Mouse (Mus musculus) heart, postnatal 14 days (tissue): ENCODE results near the gene Adk. TPM values are rescaled to one million over a fixed set of nuclear protein-coding genes. Genes with fewer than 3 reads are reported as not detected.
A peak's percentile ranks its signal among the peaks of the same experiment; 100 is the strongest.

ENCODE experiments used
- DNase-seq, 2 experiments: peaks; one replicate each; pipeline ENCODE4 v3.0.0; 2021 to 2022
- intact Hi-C: fragments of 180-260 bp; cut with DNase I; formaldehyde crosslinking; loops from one replicate; pipeline ENCODE4 v1.15.1; 2025
- long read RNA-seq, 2 experiments: library from polyadenylated mRNA; stranded (forward); transcript quantifications; one replicate each; pipeline ENCODE4 v2.0.0; 2021
- total RNA-seq, 2 experiments: library from RNA; stranded (reverse); gene quantifications; 2 replicates each; pipeline ENCODE4 v1.2.3; 2021

Adk gene
- total RNA-seq = 100 to 1,000 TPM; 186 to 196 TPM
- long read RNA-seq, experiment 1, transcript Adk-207 (11 exons, 1,818 nt) = minor isoform, 116 of 308 reads
- long read RNA-seq, experiment 1, transcript Adk-201 (11 exons, 1,782 nt) = major isoform, 178 of 308 reads
- long read RNA-seq, experiment 1, partial matches to known transcripts = 1 of 308 reads
- long read RNA-seq, experiment 1, other reads (novel, unspliced or antisense) = 12 of 308 reads
- long read RNA-seq, experiment 2, transcript Adk-201 (11 exons, 1,782 nt) = major isoform, 126 of 228 reads
- long read RNA-seq, experiment 2, transcript Adk-202 (2 exons, 289 nt) = minor isoform, 5 of 228 reads
- long read RNA-seq, experiment 2, transcript Adk-207 (11 exons, 1,818 nt) = minor isoform, 84 of 228 reads
- long read RNA-seq, experiment 2, partial matches to known transcripts = 2 of 228 reads
- long read RNA-seq, experiment 2, other reads (novel, unspliced or antisense) = 11 of 228 reads

GRCm38 (mm10) chr14:21052112-21052780 is at the start of gene Adk, which contains the start of gene Ap3m1:
Gene Adk (plus strand): TSS chr14:21052574.
Gene Ap3m1 (minus strand): TSS chr14:21052508.
- peak; percentile 93 to 95 for DNase-seq
- intact Hi-C loops = loop anchor here (5.0 kb wide), 1 partner anchor 60 kb away; no protein-coding TSS in a partner anchor

- no peak for DNase-seq
- intact Hi-C loops = no loop called here
Observed at GRCm38 (mm10) chr14:21013800-21014334, 38.5 kb upstream of the Adk start.

DNA sequence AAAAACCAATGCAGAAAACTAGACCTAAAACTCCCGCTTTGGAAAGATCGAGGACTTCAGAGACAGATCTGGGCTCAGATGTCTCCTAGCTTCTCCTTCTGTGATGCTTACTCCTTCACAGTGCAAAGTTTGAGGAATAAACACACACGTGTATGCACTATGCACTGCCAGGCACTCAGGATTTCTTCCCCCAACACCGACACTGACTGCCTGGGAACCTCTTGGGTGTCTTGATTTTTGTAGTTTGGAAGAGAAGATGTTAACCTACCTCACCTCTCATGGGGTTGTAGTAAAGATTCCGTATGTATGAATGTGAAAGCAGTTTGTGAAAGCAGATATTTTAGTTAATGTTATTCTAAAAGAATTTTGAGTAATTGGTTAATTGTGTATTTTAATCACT is 34.5 kb upstream of the Adk start:
- no peak for DNase-seq
- intact Hi-C loops = no loop called here

GRCm38 (mm10) chr14:21018977-21019376 is 33.4 kb upstream of the Adk start:
- intact Hi-C loops = no loop called here
- peak in 1 of 2 experiments; percentile 19 for DNase-seq

GRCm38 (mm10) chr14:21020435-21020834 is 31.9 kb upstream of the Adk start:
- DNase-seq = no peak
- intact Hi-C loops = loop anchor here (5.0 kb wide), 1 partner anchor 218 kb away; no protein-coding TSS in a partner anchor

GRCm38 (mm10) chr14:21027542-21027941 is 24.8 kb upstream of the Adk start:
- intact Hi-C loops = no loop called here
- no peak for DNase-seq

- intact Hi-C loops = no loop called here
- no peak for DNase-seq
Observed at GRCm38 (mm10) chr14:21029025-21029659, 23.2 kb upstream of the Adk start.

DNA sequence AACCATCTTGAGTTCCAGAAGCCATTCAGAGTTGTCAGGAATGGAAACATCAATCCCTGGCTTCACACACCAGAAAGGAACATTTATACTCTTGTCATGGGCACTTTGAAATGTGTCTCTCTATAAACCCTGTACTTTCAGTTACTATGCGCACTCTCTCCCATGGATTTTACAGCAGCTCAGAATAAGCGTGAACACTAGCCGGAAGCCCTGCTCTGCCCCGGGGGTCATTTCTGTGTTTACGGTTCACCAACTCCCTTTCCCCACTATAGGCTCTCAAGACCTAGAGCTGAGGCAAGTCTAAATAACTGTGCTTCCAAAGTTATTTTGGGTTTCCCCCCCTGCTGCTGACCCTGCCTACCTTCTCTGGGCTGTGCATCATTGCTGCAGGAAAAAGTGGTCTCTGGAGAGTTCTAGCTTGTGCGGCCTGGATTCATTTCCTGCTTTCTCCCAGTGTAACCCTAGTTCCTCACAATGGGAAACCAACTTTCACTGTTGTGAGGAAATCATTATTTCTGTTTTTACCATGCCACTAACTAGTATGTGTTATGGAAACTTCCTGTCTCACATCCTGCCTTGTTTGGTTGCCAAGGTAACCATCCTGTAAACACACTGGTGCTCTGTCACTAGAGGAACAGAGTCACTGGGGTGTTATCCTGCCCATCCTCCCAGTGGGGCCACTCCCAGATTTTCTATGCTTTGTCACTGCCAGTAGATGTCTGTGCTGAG is 20.4 kb upstream of the Adk start:
- intact Hi-C loops = no loop called here
- DNase-seq = peak; percentile 55 to 58

DNA sequence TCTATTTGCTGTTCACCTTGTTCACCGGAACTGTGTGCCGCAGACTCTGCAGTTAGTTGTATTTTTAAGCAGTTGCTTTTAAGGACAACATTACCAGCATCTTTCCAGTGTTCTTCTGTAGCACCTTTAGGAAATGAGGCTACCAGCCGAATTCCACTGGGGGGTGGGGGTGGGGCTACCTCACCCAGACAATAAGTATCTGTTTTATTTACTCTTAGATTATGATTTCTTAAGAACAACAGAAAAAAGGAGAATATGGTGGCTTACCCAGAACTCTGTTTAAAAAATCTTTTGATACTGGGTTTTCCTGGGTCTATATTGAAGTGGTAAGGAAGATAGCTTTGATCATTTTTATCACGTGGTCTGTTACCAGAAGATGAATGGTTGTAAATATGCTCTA is 18.1 kb upstream of the Adk start:
- intact Hi-C loops = no loop called here
- no peak for DNase-seq

- DNase-seq = no peak
- intact Hi-C loops = no loop called here
Observed at GRCm38 (mm10) chr14:21034791-21035190, 17.6 kb upstream of the Adk start.

- no peak for DNase-seq
- intact Hi-C loops = no loop called here
Observed at GRCm38 (mm10) chr14:21039077-21039476, 13.3 kb upstream of the Adk start.

GRCm38 (mm10) chr14:21039623-21040022 is 12.8 kb upstream of the Adk start:
- no peak for DNase-seq
- intact Hi-C loops = no loop called here

- intact Hi-C loops = no loop called here
- DNase-seq = no peak
Observed at GRCm38 (mm10) chr14:21047840-21048239, 4.5 kb upstream of the Adk start.

DNA sequence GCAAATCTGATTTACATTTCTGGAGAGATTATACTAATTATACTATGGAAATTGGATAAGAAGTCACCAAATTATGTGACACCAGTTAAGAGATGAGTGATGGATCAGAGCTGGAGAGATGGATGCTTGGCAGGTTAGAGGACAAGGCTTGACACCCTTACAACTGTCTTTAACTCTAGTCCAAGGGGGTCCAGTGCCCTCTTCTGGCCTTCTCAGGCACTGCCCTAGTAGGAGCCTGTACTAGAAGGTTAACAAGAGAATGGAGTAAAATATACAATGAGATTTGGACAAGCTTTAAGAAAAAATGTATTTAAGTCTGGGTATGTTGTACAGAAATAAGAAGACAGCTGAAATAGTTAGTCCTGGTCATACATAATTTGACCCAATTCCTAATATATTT is 3.5 kb upstream of the Adk start:
- intact Hi-C loops = no loop called here
- peak; percentile 52 to 60 for DNase-seq

DNA sequence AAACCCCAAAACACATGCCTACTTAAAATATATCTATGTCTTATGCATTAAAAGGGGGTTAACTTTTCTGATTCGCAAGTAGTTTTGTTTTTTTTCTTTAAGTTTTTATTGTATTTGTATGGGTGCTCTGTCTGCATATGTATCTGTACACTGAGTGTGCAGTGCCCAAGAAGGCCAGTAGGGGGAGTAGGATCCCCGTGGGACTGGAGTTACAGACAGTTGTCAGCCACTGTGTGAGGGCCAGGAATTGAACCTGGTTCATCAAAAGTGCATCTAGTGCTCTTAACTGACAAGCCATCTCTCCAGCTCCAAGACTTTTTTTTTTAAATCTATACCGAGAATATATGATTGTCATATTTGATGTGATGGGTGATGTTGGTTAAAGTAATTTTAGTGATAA is 1.6 kb upstream of the Adk start:
- intact Hi-C loops = loop anchor here (5.0 kb wide), 1 partner anchor 62 kb away; no protein-coding TSS in a partner anchor
- peak in 1 of 2 experiments; percentile 46 for DNase-seq

DNA sequence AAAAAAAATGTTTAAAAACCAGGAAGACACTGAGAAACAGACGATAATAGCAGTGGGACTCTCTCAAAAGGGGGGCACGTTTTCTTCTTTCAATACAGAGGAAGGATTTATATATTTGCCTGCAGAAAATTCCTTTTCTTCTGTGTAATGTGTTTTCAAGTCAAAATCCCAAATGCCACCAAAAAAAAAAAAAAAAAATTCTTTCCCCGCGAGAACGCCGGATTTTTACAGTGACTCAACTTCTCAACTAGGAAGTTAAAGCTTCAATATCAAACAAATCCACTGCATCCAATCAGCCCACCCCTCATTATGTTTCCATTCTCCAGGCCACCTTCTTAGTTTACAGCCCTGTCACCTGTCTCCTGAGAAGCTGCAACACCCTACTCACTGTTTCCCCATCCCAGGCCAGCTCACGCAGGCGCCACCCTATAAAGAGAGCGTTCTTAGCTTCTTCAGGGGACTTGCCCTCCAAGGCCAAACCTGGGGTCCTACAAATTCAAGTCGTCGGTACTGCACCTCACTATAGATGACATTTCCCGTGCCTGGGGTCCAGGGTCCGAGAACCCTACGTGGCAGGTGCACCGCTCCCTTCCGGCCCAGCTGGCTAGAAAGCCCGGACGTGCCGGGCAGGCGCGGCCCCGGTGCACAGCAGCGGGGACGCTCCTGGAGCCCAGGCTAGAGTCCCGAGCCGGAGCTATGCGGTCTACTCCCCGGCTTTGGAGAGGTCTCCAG is 828 bp upstream of the Adk start:
- no peak for DNase-seq
- intact Hi-C loops = loop anchor here (5.0 kb wide), 1 partner anchor 61 kb away; no protein-coding TSS in a partner anchor

DNA sequence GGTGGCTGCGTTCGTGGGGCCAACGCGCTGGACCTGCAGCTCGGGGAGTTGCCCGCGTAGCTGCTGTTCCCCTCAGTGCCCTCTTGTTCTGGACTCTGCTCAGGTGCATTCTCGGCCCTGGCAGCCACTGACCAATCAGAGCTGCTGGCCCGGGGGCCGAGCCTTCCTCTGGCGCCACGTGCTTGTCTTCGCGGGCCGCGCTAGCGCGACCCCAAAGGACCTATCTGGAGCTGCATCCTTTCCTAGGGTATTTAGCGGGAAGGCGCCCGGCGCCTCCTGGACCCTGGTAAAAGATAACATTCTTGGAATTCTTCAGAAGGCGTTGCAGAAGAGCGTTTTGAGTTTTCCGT is 382 bp downstream of the Adk start:
- intact Hi-C loops = loop anchor here (5.0 kb wide), 1 partner anchor 60 kb away; no protein-coding TSS in a partner anchor
- DNase-seq = peak; percentile 80 to 82

- DNase-seq = no peak
- intact Hi-C loops = loop anchor here (5.0 kb wide), 1 partner anchor 59 kb away; no protein-coding TSS in a partner anchor
Observed at GRCm38 (mm10) chr14:21053151-21053550, 777 bp downstream of the Adk start.

GRCm38 (mm10) chr14:21053586-21053985 is 1.2 kb downstream of the Adk start:
- intact Hi-C loops = loop anchor here (5.0 kb wide), 1 partner anchor 59 kb away; no protein-coding TSS in a partner anchor
- DNase-seq = peak in 1 of 2 experiments; percentile 28
